Mouse (Mus musculus): ENCODE data around the gene Nudt2. TPM values are rescaled to one million over a fixed set of nuclear protein-coding genes. Genes with fewer than 3 reads are reported as not detected.

The Nudt2 gene
- polyA plus RNA-seq, 1 experiment from 2014 or later = 66.3 TPM

DNA sequence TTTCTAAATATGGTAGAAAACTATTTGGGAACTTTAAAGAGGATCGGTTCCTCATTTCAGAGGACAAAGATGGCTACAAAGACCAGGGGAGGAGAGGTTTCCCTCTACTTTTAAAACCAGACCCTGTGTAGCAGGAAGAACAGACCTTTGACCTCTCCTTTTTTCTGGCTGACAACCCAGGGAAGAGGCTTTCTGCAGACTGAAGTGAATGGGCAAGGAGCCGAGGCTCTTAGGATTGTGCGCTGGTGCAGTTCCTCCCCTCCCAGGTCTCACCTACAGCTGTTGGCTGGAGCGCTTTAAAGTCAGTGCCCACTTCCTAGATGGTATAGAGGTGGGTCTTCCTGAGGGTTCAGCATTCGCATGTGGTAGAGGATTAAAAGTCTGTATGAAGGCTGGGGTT lies 32.1 kb downstream of the Nudt2 start:
- Histone ChIP-seq H3K4me2 (peak overlapping the region; percentile 53), H3K4me3 (peak overlapping the region; percentile 31; the same call in 1 of the 2 replicates), H3K9me3 (no peaks in the 10 kb centered on the region), H3K27ac (no peak overlapping the region), H3K4me1 (peaks cover 25% of the 10 kb centered on the region), H3K9ac (no peak overlapping the region), H3K36me3 (replicated peaks) (no peaks in the 10 kb centered on the region), H3K27me3 (replicated peaks) (peaks cover 54% of the 10 kb centered on the region)
- no peak for ATAC-seq (replicated peaks)
- WGBS = 44% methylated on average over 5 of the region's 5 CpGs

DNA sequence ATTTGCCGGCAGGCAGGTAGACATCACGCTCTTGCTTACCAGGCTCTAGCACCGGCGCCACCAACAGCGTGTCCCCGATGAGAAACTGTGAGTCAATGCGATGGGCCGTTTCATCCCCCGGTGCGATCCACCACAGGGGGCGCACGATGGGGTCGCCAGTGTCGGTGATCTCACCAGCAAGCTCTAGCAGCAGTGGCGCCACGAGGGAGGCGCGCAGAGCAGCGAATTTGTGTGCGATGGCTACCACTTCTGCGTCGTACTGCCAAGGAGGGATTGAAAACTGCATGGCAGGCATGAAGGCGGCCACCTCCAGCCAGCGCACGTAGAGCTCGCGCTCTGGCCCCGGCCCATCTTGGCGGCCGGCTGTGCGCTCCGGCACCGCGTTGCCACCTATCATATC lies 32.6 kb downstream of the Nudt2 start:
- ATAC-seq (replicated peaks) = peak; percentile 33
- Histone ChIP-seq H3K27me3 (replicated peaks) (peaks cover 57% of the 10 kb centered on the region), H3K4me3 (peak overlapping the region; percentile 31), H3K9me3 (no peaks in the 10 kb centered on the region), H3K27ac (no peak overlapping the region), H3K36me3 (replicated peaks) (no peaks in the 10 kb centered on the region), H3K4me1 (peaks cover 30% of the 10 kb centered on the region), H3K4me2 (peak overlapping the region; percentile 53), H3K9ac (peak overlapping the region; percentile 13; the same call in 1 of the 2 replicates)
- WGBS = 6% methylated on average over 34 of the region's 34 CpGs

DNA sequence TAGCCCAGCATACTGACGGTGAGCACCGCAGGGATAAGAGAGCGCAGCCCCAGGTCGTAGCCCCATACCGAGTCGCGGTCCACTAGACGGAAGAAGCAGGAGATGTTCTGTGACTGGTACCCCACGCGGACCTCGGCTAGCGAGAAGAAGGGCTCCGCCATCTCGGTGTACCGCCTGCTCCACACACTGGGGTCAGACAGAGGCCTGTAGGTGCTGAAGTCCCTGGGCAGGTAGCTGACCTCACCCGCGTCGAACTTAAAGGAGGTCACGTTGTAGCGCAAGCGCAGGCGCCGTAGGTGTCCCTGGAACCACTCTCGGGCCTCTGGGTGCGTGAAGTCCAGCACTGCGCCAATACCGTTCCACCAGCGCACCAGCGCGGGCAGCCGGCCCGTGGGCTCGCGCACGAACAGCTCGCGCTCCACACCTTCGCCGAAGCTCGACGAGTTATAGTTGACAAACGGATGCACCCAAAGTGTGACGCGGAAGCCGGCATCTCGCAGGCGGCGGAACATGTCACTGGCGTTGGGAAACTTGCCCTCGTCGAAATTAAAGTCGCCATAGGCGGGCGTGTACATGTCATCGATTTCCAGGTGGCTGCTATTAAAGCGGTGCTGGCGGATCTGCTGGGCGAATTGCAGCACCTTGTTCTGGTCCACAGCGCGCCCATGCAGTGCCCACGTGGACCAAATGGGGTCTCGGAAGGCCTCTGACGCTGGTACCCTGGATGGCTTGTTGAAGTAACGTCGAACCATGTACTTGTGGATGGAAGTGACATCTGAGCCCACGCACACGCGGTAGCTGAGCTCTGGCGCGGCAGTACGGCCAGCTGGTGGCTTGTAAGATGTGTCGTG lies 33.3 kb downstream of the Nudt2 start:
- ATAC-seq (replicated peaks) = 0 out of 2 replicates have a peak, but pooled peaks have one; percentile 7
- Histone ChIP-seq H3K9ac (peak overlapping the region; percentile 13; the same call in 1 of the 2 replicates), H3K27ac (no peak overlapping the region), H3K9me3 (no peaks in the 10 kb centered on the region), H3K4me2 (peak overlapping the region; percentile 53), H3K27me3 (replicated peaks) (peaks cover 57% of the 10 kb centered on the region), H3K4me3 (peak overlapping the region; percentile 31), H3K36me3 (replicated peaks) (no peaks in the 10 kb centered on the region), H3K4me1 (peaks cover 34% of the 10 kb centered on the region)
- 15% methylated on average over 72 of the region's 72 CpGs for WGBS

DNA sequence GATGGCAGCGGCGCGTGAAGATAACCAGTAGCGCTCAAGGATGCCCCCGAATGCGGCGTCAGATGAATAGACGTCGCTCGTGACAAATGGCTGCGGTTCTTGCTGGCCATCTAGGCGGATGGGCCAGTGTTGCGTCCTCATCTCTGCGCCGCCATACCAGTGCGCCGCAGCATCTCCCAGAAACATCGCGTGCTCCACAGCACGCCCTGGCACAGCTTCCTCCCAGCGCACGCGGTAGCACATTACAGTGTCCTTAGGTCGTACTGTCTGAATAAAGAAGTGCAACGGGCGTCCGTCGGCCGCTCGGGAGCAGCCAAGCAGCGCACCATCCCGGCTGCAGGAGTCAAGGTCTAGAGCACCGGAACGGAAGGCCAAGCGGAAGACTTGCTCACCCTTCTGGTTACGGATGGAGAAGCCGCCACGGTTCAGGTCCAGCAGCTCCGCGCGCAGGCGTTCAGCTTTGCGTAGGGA lies 34.0 kb downstream of the Nudt2 start:
- peak overlapping the region; percentile 31 for H3K4me3 ChIP-seq
- no peaks in the 10 kb centered on the region for H3K9me3 ChIP-seq
- ATAC-seq (replicated peaks) = no peak
- H3K27me3 ChIP-seq (replicated peaks) = peaks cover 57% of the 10 kb centered on the region
- peaks cover 34% of the 10 kb centered on the region for H3K4me1 ChIP-seq
- no peaks in the 10 kb centered on the region for H3K36me3 ChIP-seq (replicated peaks)
- peak overlapping the region; percentile 53 for H3K4me2 ChIP-seq
- H3K27ac ChIP-seq = no peak overlapping the region
- WGBS = 7% methylated on average over 43 of the region's 43 CpGs
- H3K9ac ChIP-seq = peak overlapping the region; percentile 7; the same call in 1 of the 2 replicates

DNA sequence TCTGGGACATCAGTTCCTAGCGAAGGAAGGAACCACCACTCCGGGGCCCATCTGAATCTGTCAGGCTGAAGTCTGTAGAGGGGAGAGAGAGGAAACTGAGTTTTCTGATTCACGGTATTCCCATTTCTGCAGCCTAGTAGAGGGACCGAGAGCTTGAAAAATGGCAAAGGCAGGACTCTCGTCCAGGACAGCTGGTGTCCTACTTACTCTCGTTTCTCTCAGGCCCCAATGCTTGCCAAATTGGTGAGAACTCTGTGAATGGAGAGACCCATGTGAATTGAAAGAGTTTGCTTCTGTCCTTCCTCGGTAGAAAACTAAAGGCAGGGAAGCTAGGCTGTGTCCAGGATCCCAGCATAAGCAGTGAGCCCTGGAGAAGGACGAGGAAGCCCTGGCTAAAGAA lies 34.7 kb downstream of the Nudt2 start:
- Histone ChIP-seq H3K27ac (no peak overlapping the region), H3K4me3 (no peak overlapping the region), H3K9me3 (no peaks in the 10 kb centered on the region), H3K27me3 (replicated peaks) (peaks cover 57% of the 10 kb centered on the region), H3K9ac (no peak overlapping the region), H3K36me3 (replicated peaks) (no peaks in the 10 kb centered on the region), H3K4me2 (peak overlapping the region; percentile 53), H3K4me1 (peaks cover 34% of the 10 kb centered on the region)
- 62% methylated on average over 8 of the region's 8 CpGs for WGBS
- no peak for ATAC-seq (replicated peaks)

DNA sequence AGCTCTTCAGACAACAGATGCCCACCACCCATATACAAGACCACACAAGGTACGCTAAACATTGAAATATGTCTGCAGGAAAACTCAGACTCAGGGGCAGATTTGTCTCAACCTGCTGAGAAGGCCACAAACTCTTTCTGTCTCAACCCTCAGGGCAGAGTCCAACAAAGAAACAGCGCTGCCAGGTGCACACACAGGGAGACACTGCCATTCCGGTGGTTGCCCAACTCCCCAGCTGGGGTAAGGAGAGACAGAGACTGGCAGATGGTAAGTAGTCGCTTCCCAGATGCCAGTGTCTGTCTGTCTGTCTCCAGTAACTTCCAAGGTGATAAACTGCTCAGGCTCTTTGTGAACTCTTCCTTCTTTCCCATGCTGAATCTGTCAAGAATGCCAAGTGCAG lies 35.8 kb downstream of the Nudt2 start:
- ATAC-seq (replicated peaks) = no peak
- Histone ChIP-seq H3K27me3 (replicated peaks) (peaks cover 57% of the 10 kb centered on the region), H3K9ac (no peak overlapping the region), H3K36me3 (replicated peaks) (no peaks in the 10 kb centered on the region), H3K4me3 (no peak overlapping the region), H3K27ac (no peak overlapping the region), H3K9me3 (no peaks in the 10 kb centered on the region), H3K4me2 (no peak overlapping the region), H3K4me1 (peaks cover 34% of the 10 kb centered on the region)
- 85% methylated on average over 4 of the region's 4 CpGs for WGBS

DNA sequence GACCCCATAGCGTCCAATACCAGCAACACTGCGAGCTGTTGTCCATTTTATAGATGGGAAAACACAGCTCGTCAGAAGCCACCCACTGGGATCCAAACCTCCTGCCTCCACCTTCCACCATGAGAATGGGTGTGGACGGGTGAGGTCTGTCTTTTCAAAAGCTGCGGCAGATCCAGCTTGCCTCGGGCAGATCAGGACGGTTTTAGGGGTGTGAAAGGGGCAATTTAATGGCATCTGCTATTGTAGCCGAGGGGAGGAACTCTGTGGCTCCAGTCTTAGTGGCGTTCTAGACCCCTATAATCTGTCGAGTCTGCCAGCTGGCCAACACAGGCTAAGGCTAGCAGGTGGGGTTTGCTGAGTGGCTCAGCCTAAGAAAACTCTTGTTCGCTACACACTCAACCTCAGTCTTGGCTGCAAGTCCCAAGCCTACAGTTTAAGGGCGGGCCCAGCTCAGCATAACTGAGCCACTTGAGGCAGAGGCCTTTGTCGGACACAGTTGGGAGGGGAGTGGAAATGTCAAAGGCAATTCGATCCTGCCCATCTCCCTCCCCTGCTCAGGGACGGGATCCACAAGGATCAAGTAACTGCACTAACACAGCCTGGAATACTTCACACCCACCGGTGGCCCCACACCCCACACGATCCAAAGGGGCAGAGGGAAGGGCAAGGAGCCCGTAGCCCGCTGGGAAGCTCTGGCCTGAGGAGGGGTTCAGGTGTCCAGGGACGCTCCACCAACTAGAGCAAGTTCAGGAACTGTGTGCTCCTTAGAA lies 37.4 kb downstream of the Nudt2 start:
- H3K4me2 ChIP-seq = peak overlapping the region; percentile 51
- WGBS = 10% methylated on average over 20 of the region's 20 CpGs
- H3K4me1 ChIP-seq = peaks cover 45% of the 10 kb centered on the region
- H3K27me3 ChIP-seq (replicated peaks) = peaks cover 46% of the 10 kb centered on the region
- no peaks in the 10 kb centered on the region for H3K9me3 ChIP-seq
- H3K36me3 ChIP-seq (replicated peaks) = no peaks in the 10 kb centered on the region
- H3K4me3 ChIP-seq = peak overlapping the region; percentile 34
- H3K9ac ChIP-seq = 0 out of 2 replicates have a peak overlapping the region, but pooled peaks have one; percentile 9
- ATAC-seq (replicated peaks) = peak; percentile 25
- no peak overlapping the region for H3K27ac ChIP-seq

DNA sequence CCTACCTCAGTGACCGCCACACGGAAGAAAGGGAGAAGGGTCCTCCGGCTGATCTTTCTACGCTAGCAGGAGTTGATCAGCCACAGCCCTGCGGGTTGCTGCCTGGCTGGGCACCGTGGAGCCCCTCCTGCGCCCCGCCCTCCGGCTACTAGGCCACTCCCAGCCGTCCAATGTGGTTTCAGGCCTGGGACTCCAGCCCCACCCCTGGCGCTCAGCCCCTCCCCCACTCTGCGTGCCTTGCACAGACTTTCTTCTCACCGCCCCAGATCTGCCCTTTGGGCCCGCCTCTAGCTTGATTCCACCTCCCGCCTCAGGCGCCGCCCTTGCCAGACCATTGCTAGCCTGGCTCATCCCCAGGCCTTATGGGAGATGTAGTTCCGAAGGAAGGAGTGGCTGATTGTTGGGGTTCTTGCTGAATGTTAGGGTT lies 38.0 kb downstream of the Nudt2 start, which contains the start of gene AI464131:
TSS of gene AI464131 (minus strand) at position 91 of the 427 bp plus-strand sequence.
- 0 out of 2 replicates have a peak within 1 kb of the TSS, but pooled peaks have one; percentile 9 for H3K9ac ChIP-seq
- peaks cover 40% of the 10 kb centered on the region for H3K27me3 ChIP-seq (replicated peaks)
- H3K27ac ChIP-seq = no peak within 1 kb of the TSS
- H3K4me3 ChIP-seq = peak within 1 kb of the TSS; percentile 34
- no peaks in the 10 kb centered on the region for H3K9me3 ChIP-seq
- H3K36me3 ChIP-seq (replicated peaks) = no peaks in the 10 kb centered on the region
- 2% methylated on average over 18 of the region's 18 CpGs for WGBS
- peak; percentile 86 for ATAC-seq (replicated peaks)
- H3K4me1 ChIP-seq = peaks cover 45% of the 10 kb centered on the region
- H3K4me2 ChIP-seq = peak within 1 kb of the TSS; percentile 51

DNA sequence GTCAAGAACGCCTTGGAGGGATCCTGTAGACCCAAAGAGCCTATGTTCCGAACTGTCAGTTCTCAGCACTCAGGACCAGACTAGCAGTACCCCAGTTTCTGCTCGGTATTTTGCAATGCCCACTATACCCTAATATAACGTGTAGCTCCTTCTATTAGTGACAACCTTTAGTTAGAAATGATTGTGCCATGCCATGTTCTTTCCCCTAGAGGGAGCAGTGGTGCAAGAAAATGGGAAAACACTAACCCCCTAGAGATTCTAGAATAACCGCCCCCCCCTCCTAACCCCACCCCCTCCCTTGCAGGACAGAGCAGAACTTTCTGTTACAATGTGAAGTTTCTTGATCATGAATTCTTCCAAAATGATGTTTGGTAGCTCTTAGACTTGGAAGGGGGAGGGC lies 39.4 kb downstream of the Nudt2 start:
- Histone ChIP-seq H3K4me3 (no peak overlapping the region), H3K36me3 (replicated peaks) (no peaks in the 10 kb centered on the region), H3K4me2 (no peak overlapping the region), H3K9me3 (no peaks in the 10 kb centered on the region), H3K4me1 (peaks cover 33% of the 10 kb centered on the region), H3K27ac (no peak overlapping the region), H3K27me3 (replicated peaks) (peaks cover 32% of the 10 kb centered on the region), H3K9ac (no peak overlapping the region)
- ATAC-seq (replicated peaks) = no peak
- WGBS = 78% methylated on average over 5 of the region's 5 CpGs

DNA sequence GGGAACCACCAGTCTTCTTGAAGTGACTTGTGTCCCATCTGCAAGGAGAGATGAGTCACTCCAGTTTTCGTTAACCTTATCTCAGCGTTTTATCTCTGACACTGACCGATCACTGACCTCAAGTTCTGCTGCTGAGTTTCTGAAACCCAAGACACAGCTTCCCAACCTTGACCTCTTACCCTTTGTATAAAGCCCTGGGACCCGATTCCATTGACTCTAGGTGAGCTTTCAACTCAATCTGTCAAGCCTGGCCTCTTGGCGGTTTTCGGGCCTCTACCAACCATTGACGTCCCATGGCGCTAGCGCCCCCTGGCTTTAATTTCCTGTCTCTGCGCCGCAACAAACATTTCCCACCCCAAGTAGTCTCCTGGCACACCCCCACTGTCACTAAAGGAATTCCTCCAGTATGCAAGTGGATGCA lies 40.2 kb downstream of the Nudt2 start:
- H3K27ac ChIP-seq = no peak overlapping the region
- peaks cover 24% of the 10 kb centered on the region for H3K27me3 ChIP-seq (replicated peaks)
- H3K4me1 ChIP-seq = peaks cover 33% of the 10 kb centered on the region
- 57% methylated on average over 11 of the region's 11 CpGs for WGBS
- no peak for ATAC-seq (replicated peaks)
- no peak overlapping the region for H3K9ac ChIP-seq
- no peaks in the 10 kb centered on the region for H3K36me3 ChIP-seq (replicated peaks)
- H3K4me3 ChIP-seq = no peak overlapping the region
- no peaks in the 10 kb centered on the region for H3K9me3 ChIP-seq
- H3K4me2 ChIP-seq = no peak overlapping the region

DNA sequence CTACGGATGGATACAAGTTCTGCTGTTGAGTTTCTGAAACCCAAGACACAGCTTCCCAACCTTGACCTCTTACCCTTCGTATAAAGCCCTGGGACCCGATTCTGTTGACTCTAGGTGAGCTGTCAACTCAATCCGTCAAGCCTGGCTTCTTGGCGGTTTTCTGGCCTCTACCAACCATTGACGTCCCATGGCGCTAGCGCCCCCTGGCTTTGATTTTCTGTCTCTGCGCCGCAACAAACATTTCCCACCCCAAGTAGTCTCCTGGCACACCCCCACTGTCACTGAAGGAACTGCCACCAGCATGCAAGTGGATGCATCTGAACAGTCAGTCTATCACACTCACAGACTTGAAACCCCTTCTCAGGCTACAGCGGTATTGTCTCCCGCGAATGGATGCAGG lies 41.2 kb downstream of the Nudt2 start:
- Histone ChIP-seq H3K36me3 (replicated peaks) (no peaks in the 10 kb centered on the region), H3K4me3 (no peak overlapping the region)
- no peak for ATAC-seq (replicated peaks)

DNA sequence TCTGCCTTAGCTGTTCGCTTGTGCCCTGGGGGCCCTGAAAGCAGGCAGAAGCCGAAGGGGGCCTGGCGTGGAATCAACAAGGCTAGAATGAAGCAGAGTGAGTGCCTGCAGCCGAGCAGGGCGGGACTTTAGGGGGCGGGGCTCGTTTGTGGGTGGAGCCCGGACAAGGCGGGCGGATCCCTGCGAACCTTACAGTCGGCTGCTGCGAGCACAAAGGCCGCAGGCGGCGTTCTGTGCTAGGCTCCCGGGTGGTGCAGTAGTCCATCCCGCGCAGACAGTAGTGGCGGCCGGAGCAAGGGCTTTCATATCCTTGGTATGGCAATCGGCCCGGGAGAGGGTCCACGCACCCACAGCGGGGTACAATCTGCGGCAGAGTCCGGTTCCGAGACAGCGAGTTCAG lies 42.0 kb downstream of the Nudt2 start:
- Histone ChIP-seq H3K27me3 (replicated peaks) (0 out of 2 replicates have a peak, but pooled peaks cover 10% of the 10 kb centered on the region), H3K4me3 (peak overlapping the region; percentile 50), H3K4me1 (peaks cover 33% of the 10 kb centered on the region), H3K36me3 (replicated peaks) (no peaks in the 10 kb centered on the region), H3K9me3 (no peaks in the 10 kb centered on the region), H3K9ac (peak overlapping the region; percentile 72), H3K4me2 (peak overlapping the region; percentile 87), H3K27ac (peak overlapping the region; percentile 75)
- ATAC-seq (replicated peaks) = peak; percentile 75
- WGBS = 0% methylated on average over 29 of the region's 29 CpGs

More for the DNA sequence above, 41.2 kb downstream of the Nudt2 start:
- Histone ChIP-seq H3K4me1 (peaks cover 33% of the 10 kb centered on the region), H3K9me3 (no peaks in the 10 kb centered on the region), H3K27me3 (replicated peaks) (peaks cover 14% of the 10 kb centered on the region; the same call in 1 of the 2 replicates), H3K27ac (peak overlapping the region; percentile 75; the same call in 1 of the 2 replicates), H3K4me2 (peak overlapping the region; percentile 87), H3K9ac (no peak overlapping the region)
- WGBS = 7% methylated on average over 13 of the region's 13 CpGs

All from midbrain, embryonic 15.5 days (tissue).